Mouse (Mus musculus): ENCODE measurements around the gene Nktr.

Nktr gene

GRCm38 (mm10) chr9:121760271-121761090, 41.5 kb downstream of the Nktr start:
- DNase-seq (ENCODE audit: low read depth, low spot score): no peak

DNA sequence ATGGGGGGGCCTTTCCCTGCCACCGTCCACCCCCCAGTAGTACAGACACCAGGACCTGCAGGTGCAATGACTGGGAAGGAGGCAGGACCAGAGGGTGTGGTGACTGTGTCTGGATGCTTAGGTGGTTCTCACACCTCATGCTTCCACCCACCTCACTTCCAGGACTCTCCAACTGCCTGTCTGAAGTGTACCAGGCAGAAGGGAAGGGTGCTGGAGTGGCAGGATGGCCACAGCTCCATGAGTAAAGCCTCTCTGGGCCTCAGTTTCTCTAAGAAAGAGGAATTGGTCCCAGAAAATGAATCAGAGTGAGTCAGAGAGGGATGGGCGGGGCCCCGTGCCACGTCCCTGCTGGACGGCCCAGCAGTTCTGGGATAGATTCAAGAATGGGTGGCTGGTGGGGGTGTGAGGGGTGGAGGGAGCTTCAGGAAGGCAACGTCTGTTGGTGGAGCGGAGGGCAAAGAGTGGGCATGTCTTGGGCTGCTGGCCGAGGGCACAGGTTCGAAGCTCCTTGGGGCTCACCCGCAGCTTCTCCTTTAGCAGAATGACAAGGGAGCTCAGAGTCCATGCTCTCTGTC, 42.2 kb downstream of the Nktr start:
- no peak for DNase-seq (ENCODE audit: low read depth, low spot score)

- DNase-seq (ENCODE audit: low read depth, low spot score): no peak
These were observed 42.8 kb downstream of the Nktr start for GRCm38 (mm10) chr9:121761787-121762186.

DNA sequence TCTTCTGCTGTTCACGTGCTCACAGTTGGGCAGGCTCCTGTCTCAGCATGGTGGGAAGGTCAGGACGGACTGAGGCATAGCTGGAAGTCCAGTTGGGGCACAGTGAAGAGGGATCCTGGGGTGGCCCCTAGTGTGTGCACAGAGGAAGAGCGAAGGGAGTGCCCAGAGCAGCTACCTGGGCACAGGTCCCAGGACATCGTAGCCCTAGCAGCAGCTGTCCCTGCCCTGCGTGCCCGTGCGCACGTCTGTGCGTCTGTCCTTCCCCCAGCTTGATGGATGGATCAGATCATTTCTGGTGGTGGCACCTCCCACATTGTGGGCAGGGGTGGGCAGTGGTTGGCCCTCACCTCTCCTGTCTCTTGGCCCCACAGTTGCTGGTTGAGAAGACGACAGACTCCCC, 43.3 kb downstream of the Nktr start:
- no peak for DNase-seq (ENCODE audit: low read depth, low spot score)

DNA sequence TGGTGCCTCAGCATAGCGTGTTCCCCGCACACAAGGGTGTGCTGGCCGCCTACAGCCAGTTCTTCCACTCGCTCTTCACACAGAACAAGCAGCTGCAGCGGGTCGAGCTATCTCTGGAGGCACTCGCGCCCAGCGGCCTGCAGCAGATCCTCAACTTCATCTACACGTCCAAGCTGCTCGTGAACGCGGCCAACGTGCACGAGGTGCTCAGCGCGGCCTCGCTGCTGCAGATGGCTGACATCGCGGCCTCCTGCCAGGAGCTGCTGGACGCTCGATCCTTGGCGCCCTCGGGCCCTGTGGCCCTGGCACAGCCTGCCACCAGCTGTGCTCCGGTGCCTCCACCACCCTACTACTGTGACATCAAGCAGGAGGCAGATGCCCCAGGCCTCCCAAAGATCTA, 43.8 kb downstream of the Nktr start:
- DNase-seq (ENCODE audit: low read depth, low spot score): no peak

- no peak for DNase-seq (ENCODE audit: low read depth, low spot score)
These were observed 44.7 kb downstream of the Nktr start for GRCm38 (mm10) chr9:121763716-121764115.

- DNase-seq (ENCODE audit: low read depth, low spot score): no peak
These were observed 46.3 kb downstream of the Nktr start for GRCm38 (mm10) chr9:121765166-121765855.

GRCm38 (mm10) chr9:121772412-121772811, 53.4 kb downstream of the Nktr start:
- no peak for DNase-seq (ENCODE audit: low read depth, low spot score)

DNA sequence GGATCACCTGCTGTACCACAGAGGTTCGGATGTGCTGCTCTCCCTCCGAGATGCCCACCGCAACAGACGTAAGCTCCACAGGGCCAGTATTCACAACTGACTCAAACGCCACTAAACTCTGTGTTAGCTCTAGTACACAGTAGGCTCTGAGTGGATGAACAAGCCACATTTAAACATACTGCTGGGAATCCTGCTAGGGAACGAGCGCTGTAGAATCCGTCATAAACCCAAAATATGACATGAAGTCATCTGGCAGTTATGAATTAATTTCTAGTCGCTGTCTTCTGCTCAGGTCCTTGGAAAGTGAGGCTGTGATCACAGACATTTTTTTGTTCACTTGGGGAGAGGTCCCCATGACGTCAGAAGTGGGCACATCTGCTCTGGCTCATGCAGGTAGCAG, 57.0 kb downstream of the Nktr start:
- DNase-seq (ENCODE audit: low read depth, low spot score): no peak

GRCm38 (mm10) chr9:121776511-121776910, 57.5 kb downstream of the Nktr start:
- no peak for DNase-seq (ENCODE audit: low read depth, low spot score)

- no peak for DNase-seq (ENCODE audit: low read depth, low spot score)
These were observed 58.6 kb downstream of the Nktr start, which contains the start of gene Klhl40 for GRCm38 (mm10) chr9:121777484-121778065. Gene Klhl40 (plus strand): TSS chr9:121777607.

GRCm38 (mm10) chr9:121778066-121778624, 59.2 kb downstream of the Nktr start:
- no peak for DNase-seq (ENCODE audit: low read depth, low spot score)

GRCm38 (mm10) chr9:121784801-121785200, 65.8 kb downstream of the Nktr start:
- DNase-seq (ENCODE audit: low read depth, low spot score): no peak

DNA sequence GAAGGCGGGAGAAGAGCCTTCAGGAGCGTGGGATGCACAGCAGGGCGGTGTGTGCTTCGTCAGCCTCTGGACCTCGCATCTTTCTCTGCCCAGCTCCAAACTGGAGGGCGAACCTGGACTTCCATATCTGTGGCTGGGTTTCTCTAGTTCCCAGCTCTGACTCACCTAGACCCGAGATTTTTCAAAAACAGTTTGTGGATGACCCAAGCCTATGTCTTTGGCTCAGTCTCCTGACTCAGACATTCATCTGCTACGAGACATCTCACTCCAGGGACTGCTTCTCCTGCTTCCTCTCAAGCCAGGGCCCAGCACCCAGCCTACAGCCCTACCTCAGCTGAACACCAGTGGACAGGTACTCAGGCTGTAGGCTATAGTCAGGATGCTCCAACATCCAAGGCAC, 66.3 kb downstream of the Nktr start:
- DNase-seq (ENCODE audit: low read depth, low spot score): no peak

DNA sequence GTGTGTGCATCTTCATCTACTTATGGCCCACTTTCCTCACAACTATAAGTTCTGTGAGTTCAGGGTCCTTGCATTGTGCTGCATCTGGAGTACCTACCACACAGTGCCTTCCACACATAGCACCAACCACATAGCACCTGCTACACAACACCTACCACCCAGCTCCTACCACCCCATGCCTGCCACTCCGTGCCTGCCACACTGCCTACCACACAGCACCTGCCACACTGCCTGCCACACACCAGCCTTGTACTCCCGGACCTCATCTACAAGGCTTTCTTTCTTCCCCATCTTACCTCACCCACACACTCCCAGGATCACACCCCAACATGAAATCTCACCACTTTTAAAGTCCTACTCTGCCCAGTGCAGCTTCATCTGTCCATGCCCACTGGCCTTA, 67.4 kb downstream of the Nktr start:
- no peak for DNase-seq (ENCODE audit: low read depth, low spot score)

- DNase-seq (ENCODE audit: low read depth, low spot score): no peak
These were observed 72.2 kb downstream of the Nktr start for GRCm38 (mm10) chr9:121791206-121791605.

- no peak for DNase-seq (ENCODE audit: low read depth, low spot score)
These were observed 73.0 kb downstream of the Nktr start, which contains the start of gene Hhatl for GRCm38 (mm10) chr9:121791757-121792521. Gene Hhatl (minus strand): TSS chr9:121792507.

DNA sequence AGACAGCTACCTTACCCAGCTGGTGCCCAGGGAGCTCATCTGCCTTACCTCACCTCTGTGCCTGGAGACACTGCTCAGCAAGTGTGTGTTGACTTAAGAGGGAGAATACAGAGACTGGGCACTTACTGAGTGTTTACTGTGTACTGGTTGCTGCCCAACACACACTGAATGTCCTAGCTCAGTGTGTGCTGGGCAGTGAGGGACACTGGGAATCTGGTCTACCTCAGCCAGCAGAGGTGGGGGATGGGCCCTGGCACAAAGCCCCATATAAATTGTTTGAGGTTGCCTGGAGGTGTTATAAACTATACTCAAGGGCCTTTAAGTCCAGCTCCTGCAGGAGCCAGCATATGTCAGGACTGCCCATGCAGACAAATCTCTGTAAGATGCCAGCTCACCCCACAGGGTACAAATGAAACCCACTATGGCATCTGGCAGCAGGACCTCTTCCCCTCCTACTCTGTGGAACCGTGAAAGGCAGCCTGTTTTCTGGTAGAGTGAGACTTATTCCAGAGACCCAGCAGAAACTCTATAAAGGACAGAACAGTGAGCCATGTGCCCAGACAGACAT, 76.1 kb downstream of the Nktr start:
- no peak for DNase-seq (ENCODE audit: low read depth, low spot score)

DNA sequence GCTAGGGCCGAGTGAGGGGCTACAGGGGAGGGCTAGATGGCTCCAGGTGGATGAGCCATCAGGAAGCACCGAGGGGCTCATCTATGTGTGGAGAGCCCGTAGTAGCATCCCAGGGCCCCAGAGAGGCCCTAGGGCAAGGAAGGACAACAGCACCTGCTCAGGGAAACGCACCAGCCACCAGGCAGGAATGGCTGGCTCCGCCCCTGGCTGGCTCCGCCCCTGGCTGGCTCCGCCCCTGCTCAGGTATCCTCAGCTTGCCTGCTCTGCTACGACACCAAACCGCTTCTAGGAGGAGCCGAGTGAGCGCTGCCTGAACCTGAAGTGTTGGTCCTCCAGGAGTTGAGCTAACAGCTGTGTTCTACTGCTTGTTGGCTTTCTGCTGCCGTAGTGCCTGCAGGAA, 78.8 kb downstream of the Nktr start:
- DNase-seq (ENCODE audit: low read depth, low spot score): no peak

- no peak for DNase-seq (ENCODE audit: low read depth, low spot score)
These were observed 80.0 kb downstream of the Nktr start for GRCm38 (mm10) chr9:121798887-121799520.
